Mouse (Mus musculus): ENCODE data around the gene Exoc4.

GRCm38 (mm10) chr6:33913486-33913885 lies 664.6 kb downstream of the Exoc4 start:
- TF ChIP-seq CTCF (IDR thresholded peaks at IDR 0.05; ENCODE audit: low read depth), result no peak
- TF ChIP-seq EP300 (optimal IDR thresholded peaks at IDR 0.05), result no peak
